Mouse (Mus musculus) liver, postnatal 0 days (tissue): ENCODE measurements around the gene Gp1bb. TPM values are rescaled to one million over a fixed set of nuclear protein-coding genes. Genes with fewer than 3 reads are reported as not detected.
A peak's percentile ranks its signal among the peaks of the same experiment; 100 is the strongest.

Experiments
- ATAC-seq: fragments of 200-750 bp; cut with Nextera tagmentation; 2 replicates; pipeline ENCODE4 v1.8.0; 2017; ENCODE audit warnings: mild to moderate bottlenecking, moderate library complexity
- DNase-seq: peaks from one replicate; pipeline ENCODE4 v3.0.0-alpha.2; 2016
- H3K27ac ChIP-seq: fragments of 300-500 bp; sonication (generic); 2 replicates; pipeline ENCODE4 v1.5.1; 2014; ENCODE audit warnings: antibody characterized with exemption, moderate library complexity, mild to moderate bottlenecking, low read depth
- H3K27me3 ChIP-seq: fragments of 300-500 bp; sonication (generic); 2 replicates; pipeline ENCODE4 v1.6.1; 2014; ENCODE audit warnings: low read length, control low read depth, mixed read lengths; ENCODE audit not compliant: insufficient read depth
- H3K36me3 ChIP-seq: fragments of 300-500 bp; sonication (generic); replicated peaks from 2 replicates; pipeline ENCODE4 v1.6.1; 2014; ENCODE audit warnings: mild to moderate bottlenecking, control low read depth, low read length, moderate library complexity, mixed read lengths; ENCODE audit not compliant: insufficient read depth
- H3K4me1 ChIP-seq: fragments of 300-500 bp; sonication (generic); 2 replicates; pipeline ENCODE4 v1.6.1; 2014; ENCODE audit warnings: antibody characterized with exemption, mild to moderate bottlenecking, control low read depth; ENCODE audit not compliant: insufficient read depth
- H3K4me2 ChIP-seq: fragments of 300-500 bp; sonication (generic); 2 replicates; pipeline ENCODE4 v1.6.1; 2014; ENCODE audit warnings: low read depth, mild to moderate bottlenecking, low read length, moderate library complexity, mixed read lengths
- H3K4me3 ChIP-seq: fragments of 300-500 bp; sonication (generic); 2 replicates; pipeline ENCODE4 v1.5.1; 2014; ENCODE audit warnings: low read depth, low read length
- H3K9ac ChIP-seq: fragments of 300-500 bp; sonication (generic); replicated peaks from 2 replicates; pipeline ENCODE4 v1.6.1; 2014; ENCODE audit warnings: mild to moderate bottlenecking, moderate library complexity
- H3K9me3 ChIP-seq: fragments of 300-500 bp; sonication (generic); 2 replicates; pipeline ENCODE4 v1.6.1; 2016; ENCODE audit warnings: mild to moderate bottlenecking, control low read depth, low read length, mixed read lengths
- CTCF ChIP-seq: sonication (generic); IDR thresholded peaks from 2 replicates; pipeline ENCODE4 v1.5.1; 2016; ENCODE audit warnings: antibody characterized with exemption, low read depth
- EP300 ChIP-seq: IDR thresholded peaks from 2 replicates; pipeline ENCODE4 v1.6.1; 2016; ENCODE audit warnings: antibody characterized with exemption, low read depth, mild to moderate bottlenecking
- WGBS: fragments of 180-500 bp; shearing (Covaris S2); extraction: QIAGEN DNeasy Blood & Tissue Kit; methylation state at CpG from one replicate; pipeline ENCODE4 v1.1.7; 2014; ENCODE audit not compliant: insufficient replicate concordance; 5-methylcytosine and 5-hydroxymethylcytosine counted together
- polyA plus RNA-seq: library from polyadenylated mRNA; unstranded; fragments of >200 nt; fragmentation: Nextera tagmentation; extraction: Ambion mirVana; gene quantifications from 2 replicates; pipeline ENCODE4 v1.2.1, GENCODE M21; 2015

Gene Gp1bb
- polyA plus RNA-seq, 1 experiment from 2014 or later: 56.5 TPM

DNA sequence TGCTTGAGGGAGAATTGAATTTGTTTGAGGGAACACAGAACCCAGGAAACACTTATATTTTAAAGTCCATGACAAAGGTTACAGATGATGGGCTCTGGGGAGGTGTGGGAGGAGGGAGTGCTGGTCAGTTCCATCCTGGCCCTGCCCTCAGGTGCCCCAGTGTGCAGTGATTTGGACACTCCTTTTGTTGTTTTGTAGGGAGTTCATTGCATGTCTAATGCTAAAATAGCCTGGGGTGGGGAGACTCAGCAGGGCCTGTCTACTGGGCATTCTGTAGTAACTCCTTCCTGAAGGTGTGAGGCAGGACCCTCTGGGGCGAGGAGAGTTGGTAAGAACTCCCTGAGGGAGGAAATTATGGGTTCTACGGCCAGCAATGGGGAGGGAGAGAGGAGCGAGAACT lies 14.6 kb upstream of the Gp1bb start:
- TF ChIP-seq CTCF (no peak), EP300 (no peak)
- H3K4me3 ChIP-seq: no peak overlapping the region
- no peaks in the 10 kb centered on the region; the same call in 1 of the 2 replicates for H3K4me1 ChIP-seq
- 36% methylated on average over 3 of the region's 3 CpGs for WGBS
- H3K36me3 ChIP-seq: no peaks in the 10 kb centered on the region
- H3K27me3 ChIP-seq: no peaks in the 10 kb centered on the region
- H3K9ac ChIP-seq: no peak overlapping the region
- H3K4me2 ChIP-seq: no peak overlapping the region
- H3K9me3 ChIP-seq: no peaks in the 10 kb centered on the region
- no peak overlapping the region for H3K27ac ChIP-seq
- ATAC-seq (no peak), DNase-seq (peak; percentile 2)

DNA sequence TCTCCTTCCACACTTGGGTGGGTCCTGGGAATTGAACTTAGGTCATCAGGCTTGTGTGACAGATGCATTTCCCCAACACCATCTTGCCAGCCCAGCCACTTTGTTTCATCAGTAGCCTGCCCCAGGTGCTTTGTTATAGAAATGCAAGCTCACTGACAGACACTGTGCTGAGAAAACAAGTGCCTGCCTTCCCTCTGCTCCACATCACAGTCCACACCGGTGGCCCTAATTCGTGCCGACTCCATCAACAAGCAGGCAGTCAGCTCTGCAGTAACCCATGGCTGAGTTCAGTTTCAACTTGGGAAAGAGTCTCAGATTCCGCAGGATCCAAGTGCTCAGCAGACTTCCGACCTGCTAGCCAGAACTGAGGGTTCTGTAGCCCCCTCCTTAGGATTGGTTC lies 14.2 kb upstream of the Gp1bb start:
- ATAC-seq (no peak), DNase-seq (peak; percentile 8)
- H3K4me3 ChIP-seq: no peak overlapping the region
- no peaks in the 10 kb centered on the region; the same call in 1 of the 2 replicates for H3K4me1 ChIP-seq
- H3K9ac ChIP-seq: no peak overlapping the region
- no peaks in the 10 kb centered on the region for H3K9me3 ChIP-seq
- no peaks in the 10 kb centered on the region for H3K27me3 ChIP-seq
- no peak overlapping the region for H3K27ac ChIP-seq
- H3K36me3 ChIP-seq: no peaks in the 10 kb centered on the region
- 83% methylated on average over 5 of the region's 5 CpGs for WGBS
- no peak overlapping the region for H3K4me2 ChIP-seq
- no peak for TF ChIP-seq CTCF
- TF ChIP-seq EP300: no peak

DNA sequence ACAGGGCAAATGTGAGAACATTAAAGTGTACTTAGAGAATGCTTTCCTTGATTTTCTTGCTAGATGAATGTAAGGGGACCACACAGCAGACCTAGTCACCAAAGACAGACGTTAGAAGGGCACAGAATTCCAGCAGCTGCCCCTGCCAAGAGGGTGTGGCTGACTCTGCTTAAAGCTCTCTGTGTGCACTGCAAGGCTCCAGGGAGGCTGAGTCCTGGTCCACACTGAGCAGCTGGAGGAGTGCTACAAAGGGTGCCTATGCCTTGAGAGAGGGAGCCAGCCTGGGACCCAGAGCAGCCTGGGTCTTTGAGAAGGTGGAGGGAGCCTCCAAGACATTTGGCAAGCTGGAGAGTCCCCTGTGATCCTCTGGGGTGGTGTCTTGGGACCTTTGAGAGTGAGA lies 11.1 kb upstream of the Gp1bb start:
- peaks cover 12% of the 10 kb centered on the region for H3K27me3 ChIP-seq
- H3K9ac ChIP-seq: no peak overlapping the region
- no peaks in the 10 kb centered on the region for H3K36me3 ChIP-seq
- TF ChIP-seq CTCF (no peak), EP300 (no peak)
- 50% methylated on average over 1 of the region's 1 CpGs for WGBS
- no peak overlapping the region for H3K27ac ChIP-seq
- H3K4me3 ChIP-seq: no peak overlapping the region
- DNase-seq (no peak), ATAC-seq (no peak)
- peaks cover 5% of the 10 kb centered on the region; the same call in 1 of the 2 replicates for H3K4me1 ChIP-seq
- no peaks in the 10 kb centered on the region for H3K9me3 ChIP-seq
- no peak overlapping the region for H3K4me2 ChIP-seq

DNA sequence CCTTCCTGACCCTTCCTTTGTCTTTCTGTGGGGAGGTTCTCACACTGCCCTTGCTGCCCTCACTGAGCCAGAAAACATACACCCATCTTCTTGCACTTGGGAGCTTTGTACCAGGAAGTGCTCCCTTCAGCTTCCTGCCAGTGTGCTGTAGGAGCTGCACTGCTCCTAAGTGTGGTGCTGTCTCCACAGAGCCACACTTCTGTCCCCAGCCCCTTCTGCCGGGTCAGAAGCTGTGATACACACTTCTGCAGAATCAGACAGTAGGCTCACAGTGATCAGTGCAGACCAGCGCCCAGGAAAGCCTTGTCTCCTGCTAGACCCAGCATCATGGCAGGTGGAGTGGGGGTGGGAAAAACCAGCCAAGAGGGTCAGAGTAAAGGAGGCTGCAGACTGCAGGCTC lies 10.6 kb upstream of the Gp1bb start:
- no peaks in the 10 kb centered on the region for H3K9me3 ChIP-seq
- peaks cover 17% of the 10 kb centered on the region for H3K27me3 ChIP-seq
- DNase-seq (no peak), ATAC-seq (no peak)
- no peak overlapping the region for H3K4me3 ChIP-seq
- WGBS: 50% methylated on average over 2 of the region's 2 CpGs
- H3K27ac ChIP-seq: no peak overlapping the region
- H3K9ac ChIP-seq: no peak overlapping the region
- H3K4me2 ChIP-seq: no peak overlapping the region
- H3K4me1 ChIP-seq: peaks cover 5% of the 10 kb centered on the region; the same call in 1 of the 2 replicates
- H3K36me3 ChIP-seq: no peaks in the 10 kb centered on the region
- TF ChIP-seq EP300 (no peak), CTCF (no peak)

DNA sequence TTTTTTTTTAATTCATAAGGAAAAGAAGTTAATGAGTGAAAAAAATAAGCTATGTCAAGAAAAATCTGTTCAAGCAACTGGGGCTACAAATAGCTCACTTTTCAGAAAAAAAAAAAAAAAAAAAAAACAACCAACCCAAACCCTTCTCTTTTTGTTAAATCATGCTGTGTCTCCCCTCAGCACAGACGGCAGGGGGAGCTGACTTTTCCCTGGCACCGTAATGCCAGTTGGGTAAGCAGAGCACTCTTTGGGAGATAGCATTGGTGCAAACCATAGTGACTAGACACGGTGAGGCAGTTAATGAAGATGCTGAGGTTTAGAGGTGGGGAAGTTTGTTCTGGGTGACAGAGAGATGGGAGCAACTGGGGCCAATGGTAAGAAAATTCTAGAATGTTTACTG lies 9.9 kb upstream of the Gp1bb start:
- no peak overlapping the region for H3K4me3 ChIP-seq
- peaks cover 25% of the 10 kb centered on the region for H3K27me3 ChIP-seq
- H3K9ac ChIP-seq: no peak overlapping the region
- DNase-seq (no peak), ATAC-seq (no peak)
- no peaks in the 10 kb centered on the region for H3K9me3 ChIP-seq
- no peak overlapping the region for H3K27ac ChIP-seq
- H3K4me1 ChIP-seq: peaks cover 5% of the 10 kb centered on the region; the same call in 1 of the 2 replicates
- TF ChIP-seq EP300 (no peak), CTCF (peak; percentile 33)
- WGBS: 50% methylated on average over 3 of the region's 3 CpGs
- no peaks in the 10 kb centered on the region for H3K36me3 ChIP-seq
- H3K4me2 ChIP-seq: no peak overlapping the region

DNA sequence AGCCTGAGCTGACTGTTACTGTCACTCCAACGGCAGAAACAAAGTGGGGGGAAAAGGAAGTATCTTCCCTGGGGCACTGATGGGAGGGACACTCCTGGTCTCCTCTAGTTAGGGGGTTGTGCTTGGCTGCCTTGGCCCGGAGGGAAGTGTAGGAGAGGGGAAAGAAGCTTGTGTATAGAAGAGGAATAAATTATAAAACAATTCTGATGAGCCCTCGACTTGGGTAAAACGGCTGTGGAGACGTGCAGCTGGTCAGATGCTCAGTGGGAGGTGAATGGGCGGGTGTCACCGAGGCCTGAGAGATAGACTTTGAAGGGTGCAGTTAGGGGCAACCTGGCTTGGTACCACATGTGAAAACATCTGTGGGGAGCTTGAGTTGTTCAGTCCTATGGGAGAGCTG lies 8.9 kb upstream of the Gp1bb start:
- peaks cover 8% of the 10 kb centered on the region for H3K4me1 ChIP-seq
- no peak overlapping the region for H3K4me2 ChIP-seq
- no peaks in the 10 kb centered on the region for H3K36me3 ChIP-seq
- ATAC-seq: no peak
- DNase-seq: no peak
- no peak for TF ChIP-seq CTCF
- TF ChIP-seq EP300: no peak
- H3K4me3 ChIP-seq: no peak overlapping the region
- no peak overlapping the region for H3K27ac ChIP-seq
- peaks cover 30% of the 10 kb centered on the region for H3K27me3 ChIP-seq
- no peak overlapping the region for H3K9ac ChIP-seq
- whole genome bisulfite sequencing: 56% methylated on average over 7 of the region's 7 CpGs
- H3K9me3 ChIP-seq: no peaks in the 10 kb centered on the region

DNA sequence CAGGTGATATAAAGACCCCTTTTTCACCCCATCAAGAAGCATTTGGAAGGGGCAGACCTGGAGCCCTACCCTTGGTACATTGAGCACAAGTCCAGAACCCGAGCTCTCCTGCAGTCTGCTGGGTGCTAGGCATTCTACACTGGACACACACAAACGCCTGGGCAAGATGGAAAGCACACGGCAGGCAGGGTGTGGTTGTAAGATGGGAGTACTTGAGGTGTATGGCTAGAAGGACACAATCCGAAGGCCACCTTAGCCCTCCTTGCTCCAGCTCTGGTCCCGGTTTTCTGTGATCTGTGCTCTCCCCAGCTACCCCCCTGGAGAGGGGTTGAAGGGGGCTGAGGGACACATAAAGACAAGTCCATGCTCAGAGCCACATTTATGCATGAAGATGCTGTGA lies 8.1 kb upstream of the Gp1bb start:
- DNase-seq: no peak
- no peaks in the 10 kb centered on the region for H3K9me3 ChIP-seq
- ATAC-seq: no peak

More for the DNA sequence above, 8.1 kb upstream of the Gp1bb start:
- H3K4me1 ChIP-seq: peaks cover 14% of the 10 kb centered on the region
- TF ChIP-seq CTCF (no peak), EP300 (no peak)
- no peak overlapping the region for H3K9ac ChIP-seq
- H3K27ac ChIP-seq: no peak overlapping the region
- no peak overlapping the region for H3K4me3 ChIP-seq
- H3K36me3 ChIP-seq: no peaks in the 10 kb centered on the region
- WGBS: 48% methylated on average over 5 of the region's 5 CpGs
- H3K4me2 ChIP-seq: peak overlapping the region; percentile 84
- H3K27me3 ChIP-seq: peaks cover 39% of the 10 kb centered on the region
